Mouse (Mus musculus): ENCODE data around the gene Gm10717.
"Not testable (repeated sequence)": the region's sequence is repeated elsewhere in the genome, so short reads cannot be mapped to it uniquely, and the experiment has no call there.

Gm10717 gene

DNA sequence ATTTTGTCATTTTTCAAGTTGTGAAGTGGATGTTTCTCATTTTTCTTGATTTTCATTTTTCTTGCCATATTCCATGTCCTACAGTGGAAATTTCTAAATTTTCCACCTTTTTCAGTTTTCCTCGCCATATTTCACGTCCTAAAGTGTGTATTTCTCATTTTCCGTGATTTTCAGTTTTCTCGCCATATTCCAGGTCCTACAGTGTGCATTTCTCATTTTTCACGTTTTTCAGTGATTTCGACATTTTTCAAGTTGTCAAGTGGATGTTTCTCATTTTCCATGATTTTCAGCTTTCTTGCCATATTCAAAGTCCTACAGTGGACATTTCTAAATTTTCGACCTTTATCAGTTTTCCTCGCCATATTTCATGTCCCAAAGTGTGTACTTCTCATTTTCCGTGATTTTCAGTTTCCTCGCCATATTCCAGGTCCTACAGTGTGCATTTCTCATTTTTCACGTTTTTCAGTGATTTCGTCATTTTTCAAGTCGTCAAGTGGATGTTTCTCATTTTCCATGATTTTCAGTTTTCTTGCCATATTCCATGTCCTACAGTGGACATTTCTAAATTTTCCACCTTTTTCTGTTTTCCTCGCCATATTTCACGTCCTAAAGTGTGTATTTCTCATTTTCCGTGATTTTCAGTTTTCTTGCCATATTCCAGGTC lies 1.1 kb upstream of the Gm10717 start:
- DNase-seq (ENCODE audit: low read depth, low spot score), result not testable (repeated sequence)

DNA sequence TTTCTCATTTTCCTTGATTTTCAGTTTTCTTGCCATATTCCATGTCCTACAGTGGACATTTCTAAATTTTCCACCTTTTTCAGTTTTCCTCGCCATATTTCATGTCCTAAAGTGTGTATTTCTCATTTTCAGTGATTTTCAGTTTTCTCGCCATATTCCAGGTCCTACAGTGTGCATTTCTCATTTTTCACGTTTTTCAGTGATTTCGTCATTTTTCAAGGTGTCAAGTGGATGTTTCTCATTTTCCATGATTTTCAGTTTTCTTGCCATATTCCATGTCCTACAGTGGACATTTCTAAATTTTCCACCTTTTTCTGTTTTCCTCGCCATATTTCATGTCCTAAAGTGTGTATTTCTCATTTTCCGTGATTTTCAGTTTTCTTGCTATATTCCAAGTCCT lies 436 bp downstream of the Gm10717 start:
- DNase-seq (ENCODE audit: low read depth, low spot score), result not testable (repeated sequence)

DNA sequence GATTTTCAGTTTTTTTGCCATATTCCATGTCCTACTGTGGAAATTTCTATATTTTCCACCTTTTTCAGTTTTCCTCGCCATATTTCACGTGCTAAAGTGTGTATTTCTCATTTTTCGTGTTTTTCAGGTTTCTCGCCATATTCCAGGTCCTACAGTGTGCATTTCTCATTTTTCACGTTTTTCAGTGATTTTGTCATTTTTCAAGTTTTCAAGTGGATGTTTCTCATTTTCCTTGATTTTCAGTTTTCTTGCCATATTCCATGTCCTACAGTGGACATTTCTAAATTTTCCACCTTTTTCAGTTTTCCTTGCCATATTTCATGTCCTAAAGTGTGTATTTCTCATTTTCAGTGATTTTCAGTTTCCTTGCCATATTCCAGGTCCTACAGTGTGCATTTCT lies 919 bp downstream of the Gm10717 start:
- not testable (repeated sequence) for DNase-seq (ENCODE audit: low read depth, low spot score)

DNA sequence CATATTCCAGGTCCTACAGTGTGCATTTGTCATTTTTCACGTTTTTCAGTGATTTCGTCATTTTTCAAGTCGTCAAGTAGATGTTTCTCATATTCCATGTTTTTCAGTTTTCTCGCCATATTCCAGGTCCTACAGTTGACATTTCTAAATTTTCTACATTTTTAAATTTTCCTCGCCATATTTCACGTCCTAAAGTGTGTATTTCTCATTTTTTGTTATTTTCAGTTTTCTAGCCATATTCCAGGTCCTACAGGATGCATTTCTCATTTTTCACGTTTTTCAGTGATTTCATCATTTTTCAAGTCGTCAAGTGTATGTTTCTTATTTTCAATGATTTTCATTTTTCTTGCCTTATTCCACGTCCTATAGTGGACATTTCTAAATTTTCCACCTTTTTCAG lies 1.5 kb downstream of the Gm10717 start:
- DNase-seq (ENCODE audit: low read depth, low spot score), result not testable (repeated sequence)

GRCm38 (mm10) chr9:3027200-3027599 lies 2.0 kb downstream of the Gm10717 start:
- peak; percentile 58 for DNase-seq (ENCODE audit: low read depth, low spot score)

DNA sequence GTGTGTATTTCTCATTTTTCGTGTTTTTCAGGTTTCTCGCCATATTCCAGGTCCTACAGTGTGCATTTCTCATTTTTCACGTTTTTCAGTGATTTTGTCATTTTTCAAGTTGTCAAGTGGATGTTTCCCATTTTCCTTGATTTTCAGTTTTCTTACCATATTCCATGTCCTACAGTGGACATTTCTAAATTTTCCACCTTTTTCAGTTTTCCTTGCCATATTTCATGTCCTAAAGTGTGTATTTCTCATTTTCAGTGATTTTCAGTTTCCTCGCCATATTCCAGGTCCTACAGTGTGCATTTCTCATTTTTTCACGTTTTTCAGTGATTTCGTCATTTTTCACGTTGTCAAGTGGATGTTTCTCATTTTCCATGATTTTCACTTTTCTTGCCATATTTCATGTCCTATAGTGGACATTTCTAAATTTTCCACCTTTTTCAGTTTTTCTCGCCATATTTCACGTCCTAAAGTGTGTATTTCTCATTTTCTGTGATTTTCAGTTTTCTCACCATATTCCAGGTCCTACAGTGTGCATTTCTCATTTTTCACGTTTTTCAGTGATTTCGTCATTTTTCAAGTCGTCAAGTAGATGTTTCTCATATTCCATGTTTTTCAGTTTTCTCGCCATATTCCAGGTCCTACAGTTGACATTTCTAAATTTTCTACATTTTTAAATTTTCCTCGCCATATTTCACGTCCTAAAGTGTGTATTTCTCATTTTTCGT lies 4.2 kb downstream of the Gm10717 start:
- not testable (repeated sequence) for DNase-seq (ENCODE audit: low read depth, low spot score)

- DNase-seq (ENCODE audit: low read depth, low spot score), result peak; percentile 80
Measured at GRCm38 (mm10) chr9:3030677-3031318, 5.6 kb downstream of the Gm10717 start.

GRCm38 (mm10) chr9:3034299-3034698 lies 9.1 kb downstream of the Gm10717 start, which contains the start of gene Gm17535:
Gm17535 (plus strand) TSS chr9:3034599.
- DNase-seq (ENCODE audit: low read depth, low spot score), result not testable (repeated sequence)

DNA sequence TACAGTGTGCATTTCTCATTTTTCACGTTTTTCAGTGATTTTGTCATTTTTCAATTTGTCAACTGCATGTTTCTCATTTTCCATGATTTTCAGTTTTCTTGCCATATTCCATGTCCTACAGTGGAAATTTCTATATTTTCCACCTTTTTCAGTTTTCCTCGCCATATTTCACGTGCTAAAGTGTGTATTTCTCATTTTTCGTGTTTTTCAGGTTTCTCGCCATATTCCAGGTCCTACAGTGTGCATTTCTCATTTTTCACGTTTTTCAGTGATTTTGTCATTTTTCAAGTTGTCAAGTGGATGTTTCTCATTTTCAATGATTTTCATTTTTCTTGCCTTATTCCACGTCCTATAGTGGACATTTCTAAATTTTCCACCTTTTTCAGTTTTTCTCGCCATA lies 11.4 kb downstream of the Gm10717 start, which contains the start of gene Gm10715:
Gene Gm10715, plus strand, starts transcription at position 301 of the 400 bp plus-strand sequence.
- not testable (repeated sequence) for DNase-seq (ENCODE audit: low read depth, low spot score)

DNA sequence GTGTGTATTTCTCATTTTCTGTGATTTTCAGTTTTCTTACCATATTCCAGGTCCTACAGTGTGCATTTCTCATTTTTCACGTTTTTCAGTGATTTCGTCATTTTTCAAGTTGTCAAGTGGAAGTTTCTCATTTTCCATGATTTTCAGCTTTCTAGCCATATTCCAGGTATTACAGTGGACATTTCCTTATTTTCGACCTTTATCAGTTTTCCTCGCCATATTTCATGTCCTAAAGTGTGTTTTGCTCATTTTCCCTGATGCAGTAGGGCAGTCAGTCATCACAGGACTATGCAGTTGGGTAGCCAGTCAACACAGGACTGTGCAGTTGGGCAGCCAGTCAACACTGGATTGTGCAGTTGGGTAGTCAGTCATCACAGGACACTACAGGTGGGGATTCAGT lies 12.9 kb downstream of the Gm10717 start:
- DNase-seq (ENCODE audit: low read depth, low spot score), result peak; percentile 4

Measured in CD4-positive helper T cell, adult 2 months (primary cell).